Mouse (Mus musculus) gastrocnemius, adult 2 months (tissue): ENCODE measurements at regions not wholly inside any gene's neighbourhood (a gene's known extent, or its start where the extent isn't known, plus 50 kb on each side); places are given as distances from the start of the nearest gene placed in this dataset.

Source experiments
- DNase-seq: peaks from one replicate; pipeline ENCODE4 v3.0.0; 2022
- H3K27ac ChIP-seq: fragments of 200-600 bp; 2 replicates; pipeline ENCODE4 v1.8.1; 2022; ENCODE audit warnings: mild to moderate bottlenecking
- H3K4me3 ChIP-seq: fragments of 200-600 bp; 2 replicates; pipeline ENCODE4 v1.8.1; 2022; ENCODE audit warnings: mild to moderate bottlenecking, moderate library complexity
- CTCF ChIP-seq: fragments of 200-600 bp; IDR thresholded peaks from 2 replicates; pipeline ENCODE4 v1.8.1; 2022; ENCODE audit warnings: antibody characterized with exemption, mild to moderate bottlenecking, moderate library complexity
- intact Hi-C: fragments of 180-260 bp; cut with DNase I; formaldehyde crosslinking; loops from one replicate; pipeline ENCODE4 v1.15.1; 2025

GRCm38 (mm10) chr5:33548800-33549199, 80.6 kb downstream of the Fam53a start:
- DNase-seq = no peak
- Histone ChIP-seq H3K4me3 (no peak overlapping the region), H3K27ac (no peak overlapping the region)
- no peak for TF ChIP-seq CTCF
- intact Hi-C loops = no loop called here

GRCm38 (mm10) chr5:33543372-33543771, 86.1 kb downstream of the Fam53a start:
- H3K27ac ChIP-seq = no peak overlapping the region
- H3K4me3 ChIP-seq = no peak overlapping the region
- peak; percentile 84 for TF ChIP-seq CTCF
- DNase-seq = peak; percentile 59
- intact Hi-C loops = loop anchor here (2.0 kb wide), 1 partner anchor 45 kb away; no protein-coding TSS in a partner anchor

GRCm38 (mm10) chr5:33542643-33543042, 86.8 kb downstream of the Fam53a start:
- no peak overlapping the region for H3K4me3 ChIP-seq
- intact Hi-C loops = loop anchor here (2.0 kb wide), 1 partner anchor 46 kb away; no protein-coding TSS in a partner anchor
- no peak for DNase-seq
- no peak for TF ChIP-seq CTCF
- H3K27ac ChIP-seq = no peak overlapping the region

GRCm38 (mm10) chr5:33542000-33542554, 87.4 kb downstream of the Fam53a start:
- peak; percentile 39 for DNase-seq
- TF ChIP-seq CTCF = peak; percentile 50
- H3K27ac ChIP-seq = no peak overlapping the region
- H3K4me3 ChIP-seq = no peak overlapping the region
- intact Hi-C loops = loop anchor here (2.0 kb wide), 1 partner anchor 47 kb away; no protein-coding TSS in a partner anchor

GRCm38 (mm10) chr5:33540259-33540658, 89.2 kb downstream of the Fam53a start:
- DNase-seq = no peak
- intact Hi-C loops = no loop called here
- no peak for TF ChIP-seq CTCF
- no peak overlapping the region for H3K4me3 ChIP-seq
- no peak overlapping the region for H3K27ac ChIP-seq

GRCm38 (mm10) chr5:33537429-33537828, 92.0 kb downstream of the Fam53a start:
- no peak for DNase-seq
- TF ChIP-seq CTCF = no peak
- Histone ChIP-seq H3K27ac (no peak overlapping the region), H3K4me3 (no peak overlapping the region)
- intact Hi-C loops = no loop called here

GRCm38 (mm10) chr5:33537017-33537416, 92.4 kb downstream of the Fam53a start:
- DNase-seq = no peak
- Histone ChIP-seq H3K27ac (no peak overlapping the region), H3K4me3 (no peak overlapping the region)
- intact Hi-C loops = no loop called here
- TF ChIP-seq CTCF = no peak

GRCm38 (mm10) chr5:33536261-33536660, 93.2 kb downstream of the Fam53a start:
- intact Hi-C loops = no loop called here
- no peak for DNase-seq
- no peak overlapping the region for H3K27ac ChIP-seq
- no peak for TF ChIP-seq CTCF
- no peak overlapping the region for H3K4me3 ChIP-seq

- DNase-seq = no peak
These were observed 94.1 kb downstream of the Fam53a start for GRCm38 (mm10) chr5:33535145-33536010.

GRCm38 (mm10) chr5:33534345-33534744, 95.1 kb downstream of the Fam53a start:
- TF ChIP-seq CTCF = no peak
- DNase-seq = no peak
- intact Hi-C loops = no loop called here
- Histone ChIP-seq H3K4me3 (no peak overlapping the region), H3K27ac (no peak overlapping the region)

More at GRCm38 (mm10) chr5:33535145-33536010, 94.1 kb downstream of the Fam53a start:
- H3K4me3 ChIP-seq = 0 out of 2 replicates have a peak overlapping the region, but pooled peaks have one; percentile 9
- no peak overlapping the region for H3K27ac ChIP-seq
- no peak for TF ChIP-seq CTCF
- intact Hi-C loops = no loop called here

GRCm38 (mm10) chr5:33533185-33533584, 96.2 kb downstream of the Fam53a start:
- H3K4me3 ChIP-seq = no peak overlapping the region
- no peak for TF ChIP-seq CTCF

GRCm38 (mm10) chr5:33531263-33531662, 97.5 kb upstream of the Nkx1-1 start:
- no peak for TF ChIP-seq CTCF
- no peak overlapping the region for H3K27ac ChIP-seq
- intact Hi-C loops = no loop called here
- DNase-seq = no peak
- H3K4me3 ChIP-seq = no peak overlapping the region

More at GRCm38 (mm10) chr5:33533185-33533584, 96.2 kb downstream of the Fam53a start:
- no peak overlapping the region for H3K27ac ChIP-seq
- intact Hi-C loops = no loop called here
- DNase-seq = no peak

- Histone ChIP-seq H3K27ac (no peak overlapping the region), H3K4me3 (no peak overlapping the region)
- intact Hi-C loops = no loop called here
- no peak for DNase-seq
- TF ChIP-seq CTCF = no peak
These were observed 96.0 kb upstream of the Nkx1-1 start for GRCm38 (mm10) chr5:33529771-33530170.
